ENCODE assay signal across 17 mouse cellular contexts in genomic region chr5:24723527-24724269, GRCm38 (mm10). TPM values are rescaled to one million over a fixed set of nuclear protein-coding genes. Genes with fewer than 3 reads are reported as not detected.
A peak's percentile ranks its signal among the peaks of the same experiment; 100 is the strongest.
DNase-seq lines count a peak whose midpoint lies in the region; ATAC-seq and TF ChIP-seq lines count a peak whose summit lies in the region.
"Had no signal": no experiment of that assay in that cellular context is flagged by ENCODE, and none has a peak within 500 bp of the region (broad histone marks: within the 10 kb centered on the region; RNA-seq: fewer than 3 reads in every experiment).

No protein-coding gene starts in this region.

- H3K27me3 ChIP-seq in heart, embryonic 13.5 days (replicated peaks) = peaks cover 9% of the 10 kb centered on the region; the same call in 1 of the 2 replicates
- no peaks in the 10 kb centered on the region for H3K27me3 ChIP-seq in limb, embryonic 12.5 days
- H3K27me3 ChIP-seq in limb, embryonic 10.5 days (ENCODE audit: low read depth, poor library complexity, severe bottlenecking) = no peaks in the 10 kb centered on the region
- no peaks in the 10 kb centered on the region for H3K27me3 ChIP-seq in embryonic facial prominence, embryonic 13.5 days
- H3K27me3 ChIP-seq in liver, postnatal 0 days (ENCODE audit: insufficient read depth, low read length) = no peaks in the 10 kb centered on the region

- 70% methylated on average over 11 of the region's 11 CpGs for WGBS in heart, embryonic 13.5 days
- 82% methylated on average over 11 of the region's 11 CpGs for WGBS in limb, embryonic 12.5 days
- WGBS in limb, embryonic 10.5 days = 84% methylated on average over 11 of the region's 11 CpGs
- 61% methylated on average over 11 of the region's 11 CpGs for WGBS in embryonic facial prominence, embryonic 13.5 days
- whole genome bisulfite sequencing in liver, postnatal 0 days (ENCODE audit: insufficient replicate concordance) = 71% methylated on average over 11 of the region's 11 CpGs

- H3K9me3 ChIP-seq in heart, embryonic 13.5 days = no peaks in the 10 kb centered on the region
- H3K9me3 ChIP-seq in limb, embryonic 12.5 days = no peaks in the 10 kb centered on the region
- no peaks in the 10 kb centered on the region for H3K9me3 ChIP-seq in limb, embryonic 10.5 days (replicated peaks)
- no peaks in the 10 kb centered on the region for H3K9me3 ChIP-seq in embryonic facial prominence, embryonic 13.5 days
- no peaks in the 10 kb centered on the region for H3K9me3 ChIP-seq in liver, postnatal 0 days (ENCODE audit: low read length)
- H3K9me3 ChIP-seq: midbrain, embryonic 12.5 days had no signal

- H3K9ac ChIP-seq in heart, embryonic 13.5 days = 0 out of 2 replicates have a peak overlapping the region, but pooled peaks have one; percentile 24
- no peak overlapping the region for H3K9ac ChIP-seq in limb, embryonic 12.5 days (replicated peaks)
- H3K9ac ChIP-seq in embryonic facial prominence, embryonic 13.5 days = 0 out of 2 replicates have a peak overlapping the region, but pooled peaks have one; percentile 44
- no peak overlapping the region for H3K9ac ChIP-seq in liver, postnatal 0 days (replicated peaks)
- H3K9ac ChIP-seq: hindbrain, embryonic 14.5 days; liver, embryonic 14.5 days; midbrain, embryonic 12.5 days had no signal

- H3K4me2 ChIP-seq in heart, embryonic 13.5 days = no peak overlapping the region
- no peak overlapping the region for H3K4me2 ChIP-seq in limb, embryonic 12.5 days
- H3K4me2 ChIP-seq in embryonic facial prominence, embryonic 13.5 days = peak overlapping the region; percentile 27
- H3K4me2 ChIP-seq in liver, postnatal 0 days (ENCODE audit: low read depth, low read length) = no peak overlapping the region
- H3K4me2 ChIP-seq: hindbrain, embryonic 14.5 days; midbrain, embryonic 12.5 days had no signal

- DNase-seq in heart, adult 9 months (ENCODE audit: low spot score in 2 of 2) = no peak
- no peak for DNase-seq in limb, embryonic 10.5 days (ENCODE audit: low spot score)
- DNase-seq in liver, postnatal 0 days = no peak
- no peak for DNase-seq in embryo, embryonic 10 days (ENCODE audit: low spot score)
- no peak for DNase-seq in adrenal gland, postnatal 14 days
- DNase-seq: cerebellum, adult 11-12 months; gastrocnemius, postnatal 10 days; kidney, postnatal 25 days; layer of hippocampus, postnatal 36 days had no signal

- ATAC-seq in heart, embryonic 13.5 days (ENCODE audit: extremely low read depth, insufficient number of reproducible peaks, low FRiP score, low TSS enrichment) = no peak
- no peak for ATAC-seq in limb, embryonic 12.5 days (ENCODE audit: insufficient number of reproducible peaks, insufficient read depth, low FRiP score, low TSS enrichment, low read depth)
- ATAC-seq in embryonic facial prominence, embryonic 13.5 days (ENCODE audit: insufficient number of reproducible peaks, insufficient read depth, low FRiP score, low TSS enrichment, low read depth) = no peak
- no peak for ATAC-seq in liver, postnatal 0 days

- no peak for TF ChIP-seq EP300 in liver, postnatal 0 days (IDR thresholded peaks at IDR 0.05; ENCODE audit: low read depth)

- TF ChIP-seq CTCF in liver, postnatal 0 days (IDR thresholded peaks at IDR 0.05; ENCODE audit: low read depth) = no peak

- H3K36me3 ChIP-seq in heart, embryonic 13.5 days = peaks cover 5% of the 10 kb centered on the region; the same call in 1 of the 2 replicates
- peaks cover 59% of the 10 kb centered on the region for H3K36me3 ChIP-seq in limb, embryonic 12.5 days
- peaks cover 58% of the 10 kb centered on the region for H3K36me3 ChIP-seq in limb, embryonic 10.5 days
- H3K36me3 ChIP-seq in embryonic facial prominence, embryonic 13.5 days = peaks cover 51% of the 10 kb centered on the region
- no peaks in the 10 kb centered on the region for H3K36me3 ChIP-seq in liver, postnatal 0 days (replicated peaks; ENCODE audit: insufficient read depth, low read length)
- H3K36me3 ChIP-seq: midbrain, embryonic 12.5 days had no signal

- H3K27ac ChIP-seq in heart, embryonic 13.5 days (replicated peaks) = peak overlapping the region; percentile 71; the same call in 1 of the 2 replicates
- peak overlapping the region; percentile 74 for H3K27ac ChIP-seq in limb, embryonic 12.5 days
- no peak overlapping the region for H3K27ac ChIP-seq in limb, embryonic 10.5 days
- H3K27ac ChIP-seq in embryonic facial prominence, embryonic 13.5 days = peak overlapping the region; percentile 85
- H3K27ac ChIP-seq in liver, postnatal 0 days (ENCODE audit: low read depth) = 0 out of 2 replicates have a peak overlapping the region, but pooled peaks have one; percentile 44
- H3K27ac ChIP-seq: liver, embryonic 14.5 days; midbrain, embryonic 12.5 days had no signal

- H3K4me3 ChIP-seq in heart, embryonic 13.5 days = no peak overlapping the region
- H3K4me3 ChIP-seq in limb, embryonic 12.5 days (replicated peaks) = no peak overlapping the region
- H3K4me3 ChIP-seq in limb, embryonic 10.5 days = no peak overlapping the region
- H3K4me3 ChIP-seq in embryonic facial prominence, embryonic 13.5 days = no peak overlapping the region
- H3K4me3 ChIP-seq in liver, postnatal 0 days (ENCODE audit: low read depth, low read length) = no peak overlapping the region
- H3K4me3 ChIP-seq: midbrain, embryonic 12.5 days had no signal

- H3K4me1 ChIP-seq in heart, embryonic 13.5 days = peaks cover 32% of the 10 kb centered on the region
- H3K4me1 ChIP-seq in limb, embryonic 12.5 days (replicated peaks) = peaks cover 29% of the 10 kb centered on the region
- peaks cover 27% of the 10 kb centered on the region for H3K4me1 ChIP-seq in limb, embryonic 10.5 days
- peaks cover 47% of the 10 kb centered on the region for H3K4me1 ChIP-seq in embryonic facial prominence, embryonic 13.5 days
- no peaks in the 10 kb centered on the region for H3K4me1 ChIP-seq in liver, postnatal 0 days (ENCODE audit: insufficient read depth)

RNA-seq across cellular contexts. Expression of gene Wdr86, which starts 6.8 kb away (rescaled TPM):
- polyA plus RNA-seq in heart, embryonic 13.5 days (2015; fragmentation: Nextera tagmentation; extraction: Ambion mirVana) = 7.7 and 7.9 TPM in 2 replicates
- 40.3 and 44.8 TPM in 2 replicates for polyA plus RNA-seq in limb, embryonic 12.5 days (2016; fragmentation: Nextera tagmentation; extraction: Ambion mirVana)
- polyA plus RNA-seq in limb, embryonic 10.5 days (2016; fragmentation: Nextera tagmentation; extraction: Ambion mirVana) = 28.7 and 41.7 TPM in 2 replicates
- polyA plus RNA-seq in embryonic facial prominence, embryonic 13.5 days (2015; fragmentation: Nextera tagmentation; extraction: Ambion mirVana) = 73.1 and 77.5 TPM in 2 replicates
- polyA plus RNA-seq in liver, postnatal 0 days (2015; fragmentation: Nextera tagmentation; extraction: Ambion mirVana) = 1.4 and 1.6 TPM in 2 replicates
- 1.9 and 2.6 TPM in 2 replicates for total RNA-seq in adrenal gland, postnatal 14 days (2021)

RNA-seq across cellular contexts. Expression of gene Crygn, which starts 34.1 kb away (rescaled TPM):
- polyA plus RNA-seq in heart, embryonic 13.5 days (2015; fragmentation: Nextera tagmentation; extraction: Ambion mirVana) = 1.9 and 3.0 TPM in 2 replicates
- 1.6 TPM in 1 of 2 replicates, not detected in the other for polyA plus RNA-seq in limb, embryonic 12.5 days (2016; fragmentation: Nextera tagmentation; extraction: Ambion mirVana)
- 0.79 and 1.1 TPM in 2 replicates for polyA plus RNA-seq in limb, embryonic 10.5 days (2016; fragmentation: Nextera tagmentation; extraction: Ambion mirVana)
- 1.1 and 2.8 TPM in 2 replicates for polyA plus RNA-seq in embryonic facial prominence, embryonic 13.5 days (2015; fragmentation: Nextera tagmentation; extraction: Ambion mirVana)
- polyA plus RNA-seq in liver, postnatal 0 days (2015; fragmentation: Nextera tagmentation; extraction: Ambion mirVana) = 1.4 and 1.6 TPM in 2 replicates
- total RNA-seq in adrenal gland, postnatal 14 days (2021) = 2.6 and 2.9 TPM in 2 replicates
- total RNA-seq: gastrocnemius, postnatal 10 days had no signal
- polyA plus RNA-seq: forebrain, embryonic 11.5 days; midbrain, embryonic 12.5 days; testis, adult 2 months had no signal

RNA-seq across cellular contexts. Expression of gene Nub1, which starts 38.4 kb away (rescaled TPM):
- 24.7 and 25.2 TPM in 2 replicates for polyA plus RNA-seq in heart, embryonic 13.5 days (2015; fragmentation: Nextera tagmentation; extraction: Ambion mirVana)
- 28.3 and 29.4 TPM in 2 replicates for polyA plus RNA-seq in limb, embryonic 12.5 days (2016; fragmentation: Nextera tagmentation; extraction: Ambion mirVana)
- 23.7 and 26.9 TPM in 2 replicates for polyA plus RNA-seq in limb, embryonic 10.5 days (2016; fragmentation: Nextera tagmentation; extraction: Ambion mirVana)
- polyA plus RNA-seq in embryonic facial prominence, embryonic 13.5 days (2015; fragmentation: Nextera tagmentation; extraction: Ambion mirVana) = 30.8 and 33.6 TPM in 2 replicates
- polyA plus RNA-seq in liver, postnatal 0 days (2015; fragmentation: Nextera tagmentation; extraction: Ambion mirVana) = 12.0 and 12.5 TPM in 2 replicates
- 45.4 and 50.7 TPM in 2 replicates for total RNA-seq in adrenal gland, postnatal 14 days (2021)

Comparison
In these comparisons a context has a peak if more than half of its experiments do, and no peak if none do; other contexts are left out.
1. H3K9ac ChIP-seq: peak in heart, embryonic 13.5 days (single experiment) and embryonic facial prominence, embryonic 13.5 days (single experiment); none in limb, embryonic 12.5 days (single experiment) and liver, postnatal 0 days (single experiment).